In the genomic region with DNA sequence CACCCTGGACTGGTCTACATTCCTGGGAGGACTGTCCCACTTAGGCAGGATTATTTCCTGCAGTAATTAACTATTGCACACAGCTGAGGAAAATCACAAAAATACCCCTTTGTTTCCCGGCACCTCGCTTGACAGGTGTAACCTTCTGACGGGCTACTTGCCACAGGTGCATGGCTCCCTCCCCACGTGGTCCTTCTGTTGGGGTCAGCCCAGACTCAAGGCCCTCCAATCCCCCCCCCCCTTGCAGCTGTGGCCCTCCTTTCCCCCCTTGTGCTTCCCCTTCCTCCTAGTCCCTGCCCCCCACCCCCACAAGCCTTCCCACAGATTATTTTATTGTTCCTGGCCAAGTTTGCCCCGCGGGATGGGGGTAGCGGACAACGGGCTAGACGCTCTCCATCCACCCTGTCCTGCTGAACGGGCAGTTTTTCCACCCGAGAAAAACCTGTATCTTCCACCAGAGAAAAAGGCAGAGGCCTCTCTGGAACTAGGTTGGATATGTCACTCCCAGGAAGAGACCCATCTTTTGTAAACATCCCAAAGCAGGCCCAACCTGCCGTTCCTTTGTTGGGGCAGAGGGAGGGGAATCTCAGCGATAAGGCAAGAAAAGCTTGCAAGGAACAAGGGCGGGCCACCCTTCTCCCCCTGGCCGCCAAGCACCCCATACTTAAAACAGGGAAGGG, we compare ENCODE assay signal across 8 mouse cellular contexts. TPM values are rescaled to one million over a fixed set of nuclear protein-coding genes. Genes with fewer than 3 reads are reported as not detected.
DNase-seq lines count a peak whose midpoint lies in the region; ATAC-seq and TF ChIP-seq lines count a peak whose summit lies in the region.

No protein-coding gene starts in this region.

- no peak for TF ChIP-seq POLR2A in spleen, adult 2 months (IDR thresholded peaks at IDR 0.05; ENCODE audit: low read depth, low read length)

- H3K9ac ChIP-seq in heart, embryonic 13.5 days: peak overlapping the region; percentile 100
- H3K9ac ChIP-seq in limb, embryonic 15.5 days: peak overlapping the region; percentile 95
- H3K9ac ChIP-seq in midbrain, postnatal 0 days (replicated peaks; ENCODE audit: low read length, poor library complexity, severe bottlenecking): peak overlapping the region; percentile 97

- TF ChIP-seq CTCF in spleen, adult 2 months (IDR thresholded peaks at IDR 0.05; ENCODE audit: extremely low read depth, insufficient read depth, insufficient read length, insufficient replicate concordance): no peak
- no peak for TF ChIP-seq CTCF in midbrain, postnatal 0 days (IDR thresholded peaks at IDR 0.05)

- no peaks in the 10 kb centered on the region for H3K27me3 ChIP-seq in spleen, adult 2 months (ENCODE audit: control insufficient read depth, insufficient read depth, low read length)
- H3K27me3 ChIP-seq in heart, embryonic 13.5 days (replicated peaks): no peaks in the 10 kb centered on the region
- no peaks in the 10 kb centered on the region for H3K27me3 ChIP-seq in limb, embryonic 15.5 days
- H3K27me3 ChIP-seq in midbrain, postnatal 0 days (ENCODE audit: insufficient read depth, low read length): no peaks in the 10 kb centered on the region

- no peaks in the 10 kb centered on the region for H3K9me3 ChIP-seq in heart, embryonic 13.5 days
- no peaks in the 10 kb centered on the region for H3K9me3 ChIP-seq in limb, embryonic 15.5 days
- no peaks in the 10 kb centered on the region for H3K9me3 ChIP-seq in midbrain, postnatal 0 days (ENCODE audit: low read length)

- no peak for ATAC-seq in CD4-positive, CD25-positive, alpha-beta regulatory T cell, adult 4 months
- ATAC-seq in heart, embryonic 13.5 days (ENCODE audit: extremely low read depth, insufficient number of reproducible peaks, low FRiP score, low TSS enrichment): no peak
- no peak for ATAC-seq in limb, embryonic 15.5 days (ENCODE audit: insufficient number of reproducible peaks, low FRiP score, low TSS enrichment, low read depth)
- no peak for ATAC-seq in midbrain, postnatal 0 days (ENCODE audit: low FRiP score)

- DNase-seq in CD4-positive, CD25-positive, alpha-beta regulatory T cell, adult 2 months (ENCODE audit: low read depth, low spot score): peak; percentile 14
- no peak for DNase-seq in spleen, adult 2 months (ENCODE audit: low read depth in 1 of 2, low spot score in 2 of 2)
- DNase-seq in spleen, postnatal 36 days (ENCODE audit: low spot score in 2 of 2): no peak
- peak; percentile 15 for DNase-seq in midbrain, postnatal 0 days (ENCODE audit: low spot score)
- DNase-seq in c-Kit-positive CD71-positive TER-119-positive erythroid progenitor cells, embryonic 14.5 days (ENCODE audit: low spot score): no peak

- H3K36me3 ChIP-seq in spleen, adult 2 months (ENCODE audit: control insufficient read depth, insufficient read depth, low read length): peaks cover 5% of the 10 kb centered on the region
- peaks cover 32% of the 10 kb centered on the region for H3K36me3 ChIP-seq in heart, embryonic 13.5 days
- peaks cover 17% of the 10 kb centered on the region for H3K36me3 ChIP-seq in limb, embryonic 15.5 days
- 0 out of 2 replicates have a peak, but pooled peaks cover 2% of the 10 kb centered on the region for H3K36me3 ChIP-seq in midbrain, postnatal 0 days (ENCODE audit: insufficient read depth, low read length)

- 4% methylated on average over 15 of the region's 15 CpGs for WGBS in spleen, adult 2 months
- under 1% methylated on average over 15 of the region's 15 CpGs for WGBS in heart, embryonic 13.5 days
- WGBS in limb, embryonic 15.5 days: under 1% methylated on average over 15 of the region's 15 CpGs
- 1% methylated on average over 15 of the region's 15 CpGs for WGBS in midbrain, postnatal 0 days

- H3K4me3 ChIP-seq in spleen, adult 2 months (ENCODE audit: extremely low read depth, insufficient read depth, insufficient read length): peak overlapping the region; percentile 57
- peak overlapping the region; percentile 99 for H3K4me3 ChIP-seq in heart, embryonic 13.5 days
- H3K4me3 ChIP-seq in limb, embryonic 15.5 days: peak overlapping the region; percentile 81
- H3K4me3 ChIP-seq in midbrain, postnatal 0 days (ENCODE audit: low read depth, low read length): peak overlapping the region; percentile 57

- H3K4me2 ChIP-seq in heart, embryonic 13.5 days: peak overlapping the region; percentile 93
- peak overlapping the region; percentile 59 for H3K4me2 ChIP-seq in limb, embryonic 15.5 days
- H3K4me2 ChIP-seq in midbrain, postnatal 0 days (ENCODE audit: low read depth, low read length, poor library complexity, severe bottlenecking): peak overlapping the region; percentile 95

- H3K27ac ChIP-seq in spleen, adult 2 months (ENCODE audit: insufficient read depth, low read length): no peak overlapping the region
- H3K27ac ChIP-seq in heart, embryonic 13.5 days (replicated peaks): peak overlapping the region; percentile 100
- peak overlapping the region; percentile 87 for H3K27ac ChIP-seq in limb, embryonic 15.5 days
- peak overlapping the region; percentile 71 for H3K27ac ChIP-seq in midbrain, postnatal 0 days (ENCODE audit: low read depth, low read length)

- H3K4me1 ChIP-seq in spleen, adult 2 months (ENCODE audit: control insufficient read depth, insufficient read depth, insufficient read length): peaks cover 11% of the 10 kb centered on the region; the same call in 1 of the 2 replicates
- peaks cover 26% of the 10 kb centered on the region for H3K4me1 ChIP-seq in heart, embryonic 13.5 days
- H3K4me1 ChIP-seq in limb, embryonic 15.5 days: peaks cover 21% of the 10 kb centered on the region
- H3K4me1 ChIP-seq in midbrain, postnatal 0 days (ENCODE audit: insufficient read depth, low read length): peaks cover 10% of the 10 kb centered on the region; the same call in 1 of the 2 replicates

RNA-seq across cellular contexts. Expression of a gene that starts 2.2 kb away (rescaled TPM):
- polyA plus RNA-seq in CD4-positive, CD25-positive, alpha-beta regulatory T cell, adult 4 months (2017; shearing (Covaris generic)): 10 to 100 TPM; 18.5 to 35.3 TPM
- polyA plus RNA-seq in spleen, adult 2 months (2012; rRNA removed): 166 and 200 TPM in 2 replicates
- 218 and 286 TPM in 2 replicates for polyA plus RNA-seq in heart, embryonic 13.5 days (2015; fragmentation: Nextera tagmentation; extraction: Ambion mirVana)
- 456 and 462 TPM in 2 replicates for polyA plus RNA-seq in limb, embryonic 15.5 days (2015; fragmentation: Nextera tagmentation; extraction: Ambion mirVana)
- 51.7 and 72.8 TPM in 2 replicates for total RNA-seq in midbrain, postnatal 0 days (2014; rRNA removed)
- 264 and 292 TPM in 2 replicates for polyA plus RNA-seq in midbrain, postnatal 0 days (2015; fragmentation: Nextera tagmentation; extraction: Ambion mirVana)

Comparison
In these comparisons a context has a peak if more than half of its experiments do, and no peak if none do; other contexts are left out.
1. DNase-seq: peak in CD4-positive, CD25-positive, alpha-beta regulatory T cell, adult 2 months (single experiment) and midbrain, postnatal 0 days (single experiment); none in spleen, adult 2 months (0 of 2), spleen, postnatal 36 days (0 of 2) and c-Kit-positive CD71-positive TER-119-positive erythroid progenitor cells, embryonic 14.5 days (single experiment).
2. Peak in every context shown above with its lines, with median percentiles within 50 percentile points of each other: H3K4me3 ChIP-seq, H3K4me2 ChIP-seq and H3K9ac ChIP-seq.